Mouse (Mus musculus): ENCODE data around the gene Foxred2. TPM values are rescaled to one million over a fixed set of nuclear protein-coding genes. Genes with fewer than 3 reads are reported as not detected.

Gene Foxred2
- 16.8 and 17.3 TPM in 2 replicates for polyA plus RNA-seq (2015; fragmentation: Nextera tagmentation; extraction: Ambion mirVana)

- peak; percentile 96 for ATAC-seq
- peak within 1 kb of the TSS; percentile 93 for H3K4me2 ChIP-seq (ENCODE audit: low read length)
- H3K27ac ChIP-seq (ENCODE audit: low read length): peak within 1 kb of the TSS; percentile 80
- H3K9me3 ChIP-seq (ENCODE audit: control insufficient read depth, low read length): no peaks in the 10 kb centered on the region
- WGBS: under 1% methylated on average over 39 of the region's 39 CpGs
- peaks cover 35% of the 10 kb centered on the region for H3K36me3 ChIP-seq (ENCODE audit: control insufficient read depth, insufficient read depth)
- peak within 1 kb of the TSS; percentile 71 for H3K4me3 ChIP-seq (replicated peaks; ENCODE audit: low read length)
- H3K27me3 ChIP-seq (replicated peaks; ENCODE audit: control insufficient read depth, insufficient read depth, low read length): no peaks in the 10 kb centered on the region
- peaks cover 28% of the 10 kb centered on the region for H3K4me1 ChIP-seq (replicated peaks; ENCODE audit: control insufficient read depth, insufficient read depth, low read length)
- peak within 1 kb of the TSS; percentile 77 for H3K9ac ChIP-seq (replicated peaks; ENCODE audit: low read depth, low read length)
These were observed at the start of gene Foxred2 for GRCm38 (mm10) chr15:77956404-77956901. Gene Foxred2, minus strand, starts transcription at chr15:77956722.

GRCm38 (mm10) chr15:78003929-78004328, 47.4 kb upstream of the Foxred2 start:
- 53% methylated on average over 9 of the region's 9 CpGs for WGBS
- H3K36me3 ChIP-seq (ENCODE audit: control insufficient read depth, insufficient read depth): no peaks in the 10 kb centered on the region
- no peaks in the 10 kb centered on the region for H3K9me3 ChIP-seq (ENCODE audit: control insufficient read depth, low read length)
- ATAC-seq: no peak; the same call in 1 of the 2 replicates
- H3K4me2 ChIP-seq (ENCODE audit: low read length): no peak overlapping the region
- no peak overlapping the region for H3K4me3 ChIP-seq (replicated peaks; ENCODE audit: low read length)
- no peak overlapping the region for H3K9ac ChIP-seq (replicated peaks; ENCODE audit: low read depth, low read length)
- no peaks in the 10 kb centered on the region for H3K4me1 ChIP-seq (replicated peaks; ENCODE audit: control insufficient read depth, insufficient read depth, low read length)
- no peaks in the 10 kb centered on the region for H3K27me3 ChIP-seq (replicated peaks; ENCODE audit: control insufficient read depth, insufficient read depth, low read length)
- H3K27ac ChIP-seq (ENCODE audit: low read length): no peak overlapping the region

- 10% methylated on average over 5 of the region's 5 CpGs for WGBS
- Histone ChIP-seq H3K9ac (replicated peaks; ENCODE audit: low read depth, low read length) (no peak overlapping the region), H3K4me1 (replicated peaks; ENCODE audit: control insufficient read depth, insufficient read depth, low read length) (no peaks in the 10 kb centered on the region), H3K36me3 (ENCODE audit: control insufficient read depth, insufficient read depth) (no peaks in the 10 kb centered on the region), H3K27ac (ENCODE audit: low read length) (no peak overlapping the region), H3K27me3 (replicated peaks; ENCODE audit: control insufficient read depth, insufficient read depth, low read length) (no peaks in the 10 kb centered on the region), H3K9me3 (ENCODE audit: control insufficient read depth, low read length) (no peaks in the 10 kb centered on the region), H3K4me3 (replicated peaks; ENCODE audit: low read length) (no peak overlapping the region), H3K4me2 (ENCODE audit: low read length) (no peak overlapping the region)
- no peak for ATAC-seq
These were observed 44.9 kb upstream of the Foxred2 start for GRCm38 (mm10) chr15:78001400-78001799.

GRCm38 (mm10) chr15:77988541-77988940, 32.0 kb upstream of the Foxred2 start:
- Histone ChIP-seq H3K4me1 (replicated peaks; ENCODE audit: control insufficient read depth, insufficient read depth, low read length) (no peaks in the 10 kb centered on the region), H3K9me3 (ENCODE audit: control insufficient read depth, low read length) (no peaks in the 10 kb centered on the region), H3K27me3 (replicated peaks; ENCODE audit: control insufficient read depth, insufficient read depth, low read length) (no peaks in the 10 kb centered on the region), H3K27ac (ENCODE audit: low read length) (no peak overlapping the region), H3K4me3 (replicated peaks; ENCODE audit: low read length) (no peak overlapping the region), H3K36me3 (ENCODE audit: control insufficient read depth, insufficient read depth) (no peaks in the 10 kb centered on the region), H3K9ac (replicated peaks; ENCODE audit: low read depth, low read length) (no peak overlapping the region), H3K4me2 (ENCODE audit: low read length) (no peak overlapping the region)
- ATAC-seq: no peak
- WGBS: 65% methylated on average over 4 of the region's 5 CpGs

- no peak overlapping the region for H3K9ac ChIP-seq (replicated peaks; ENCODE audit: low read depth, low read length)
- H3K36me3 ChIP-seq (ENCODE audit: control insufficient read depth, insufficient read depth): no peaks in the 10 kb centered on the region
- H3K4me2 ChIP-seq (ENCODE audit: low read length): no peak overlapping the region
- 42% methylated on average over 3 of the region's 3 CpGs for WGBS
- no peaks in the 10 kb centered on the region for H3K27me3 ChIP-seq (replicated peaks; ENCODE audit: control insufficient read depth, insufficient read depth, low read length)
- ATAC-seq: no peak
- no peak overlapping the region for H3K27ac ChIP-seq (ENCODE audit: low read length)
- H3K4me3 ChIP-seq (replicated peaks; ENCODE audit: low read length): no peak overlapping the region
- H3K9me3 ChIP-seq (ENCODE audit: control insufficient read depth, low read length): no peaks in the 10 kb centered on the region
- no peaks in the 10 kb centered on the region for H3K4me1 ChIP-seq (replicated peaks; ENCODE audit: control insufficient read depth, insufficient read depth, low read length)
These were observed 26.9 kb upstream of the Foxred2 start for GRCm38 (mm10) chr15:77983391-77983790.

GRCm38 (mm10) chr15:77982195-77982939, 25.8 kb upstream of the Foxred2 start:
- no peaks in the 10 kb centered on the region for H3K27me3 ChIP-seq (replicated peaks; ENCODE audit: control insufficient read depth, insufficient read depth, low read length)
- WGBS: 26% methylated on average over 18 of the region's 18 CpGs
- H3K9ac ChIP-seq (replicated peaks; ENCODE audit: low read depth, low read length): peak overlapping the region; percentile 10; the same call in 1 of the 2 replicates
- no peak overlapping the region for H3K4me3 ChIP-seq (replicated peaks; ENCODE audit: low read length)
- no peaks in the 10 kb centered on the region for H3K36me3 ChIP-seq (ENCODE audit: control insufficient read depth, insufficient read depth)
- H3K9me3 ChIP-seq (ENCODE audit: control insufficient read depth, low read length): no peaks in the 10 kb centered on the region
- ATAC-seq: 0 out of 2 replicates have a peak, but pooled peaks have one; percentile 47
- H3K27ac ChIP-seq (ENCODE audit: low read length): no peak overlapping the region
- no peaks in the 10 kb centered on the region for H3K4me1 ChIP-seq (replicated peaks; ENCODE audit: control insufficient read depth, insufficient read depth, low read length)
- H3K4me2 ChIP-seq (ENCODE audit: low read length): no peak overlapping the region

GRCm38 (mm10) chr15:77981181-77981680, 24.7 kb upstream of the Foxred2 start:
- H3K4me2 ChIP-seq (ENCODE audit: low read length): no peak overlapping the region
- ATAC-seq: no peak
- no peaks in the 10 kb centered on the region for H3K9me3 ChIP-seq (ENCODE audit: control insufficient read depth, low read length)
- H3K27me3 ChIP-seq (replicated peaks; ENCODE audit: control insufficient read depth, insufficient read depth, low read length): no peaks in the 10 kb centered on the region
- H3K27ac ChIP-seq (ENCODE audit: low read length): no peak overlapping the region
- no peak overlapping the region for H3K9ac ChIP-seq (replicated peaks; ENCODE audit: low read depth, low read length)
- 65% methylated on average over 5 of the region's 5 CpGs for WGBS
- no peaks in the 10 kb centered on the region for H3K36me3 ChIP-seq (ENCODE audit: control insufficient read depth, insufficient read depth)
- H3K4me3 ChIP-seq (replicated peaks; ENCODE audit: low read length): no peak overlapping the region
- H3K4me1 ChIP-seq (replicated peaks; ENCODE audit: control insufficient read depth, insufficient read depth, low read length): no peaks in the 10 kb centered on the region

GRCm38 (mm10) chr15:77979427-77979865, 22.9 kb upstream of the Foxred2 start:
- no peak overlapping the region for H3K4me2 ChIP-seq (ENCODE audit: low read length)
- no peak overlapping the region for H3K4me3 ChIP-seq (replicated peaks; ENCODE audit: low read length)
- no peak for ATAC-seq
- H3K36me3 ChIP-seq (ENCODE audit: control insufficient read depth, insufficient read depth): no peaks in the 10 kb centered on the region
- H3K9ac ChIP-seq (replicated peaks; ENCODE audit: low read depth, low read length): no peak overlapping the region
- 87% methylated on average over 10 of the region's 10 CpGs for WGBS
- no peak overlapping the region for H3K27ac ChIP-seq (ENCODE audit: low read length)
- H3K4me1 ChIP-seq (replicated peaks; ENCODE audit: control insufficient read depth, insufficient read depth, low read length): no peaks in the 10 kb centered on the region
- no peaks in the 10 kb centered on the region for H3K27me3 ChIP-seq (replicated peaks; ENCODE audit: control insufficient read depth, insufficient read depth, low read length)
- H3K9me3 ChIP-seq (ENCODE audit: control insufficient read depth, low read length): no peaks in the 10 kb centered on the region

- Histone ChIP-seq H3K9ac (replicated peaks; ENCODE audit: low read depth, low read length) (no peak overlapping the region), H3K36me3 (ENCODE audit: control insufficient read depth, insufficient read depth) (no peaks in the 10 kb centered on the region), H3K4me1 (replicated peaks; ENCODE audit: control insufficient read depth, insufficient read depth, low read length) (no peaks in the 10 kb centered on the region), H3K27ac (ENCODE audit: low read length) (no peak overlapping the region), H3K27me3 (replicated peaks; ENCODE audit: control insufficient read depth, insufficient read depth, low read length) (no peaks in the 10 kb centered on the region), H3K9me3 (ENCODE audit: control insufficient read depth, low read length) (no peaks in the 10 kb centered on the region), H3K4me3 (replicated peaks; ENCODE audit: low read length) (no peak overlapping the region), H3K4me2 (ENCODE audit: low read length) (no peak overlapping the region)
- no peak for ATAC-seq
- WGBS: 58% methylated on average over 3 of the region's 3 CpGs
These were observed 21.1 kb upstream of the Foxred2 start for GRCm38 (mm10) chr15:77977663-77978062.

All from forebrain, embryonic 16.5 days (tissue).